Mouse (Mus musculus): ENCODE measurements around the gene Rps17.

Gene Rps17

DNA sequence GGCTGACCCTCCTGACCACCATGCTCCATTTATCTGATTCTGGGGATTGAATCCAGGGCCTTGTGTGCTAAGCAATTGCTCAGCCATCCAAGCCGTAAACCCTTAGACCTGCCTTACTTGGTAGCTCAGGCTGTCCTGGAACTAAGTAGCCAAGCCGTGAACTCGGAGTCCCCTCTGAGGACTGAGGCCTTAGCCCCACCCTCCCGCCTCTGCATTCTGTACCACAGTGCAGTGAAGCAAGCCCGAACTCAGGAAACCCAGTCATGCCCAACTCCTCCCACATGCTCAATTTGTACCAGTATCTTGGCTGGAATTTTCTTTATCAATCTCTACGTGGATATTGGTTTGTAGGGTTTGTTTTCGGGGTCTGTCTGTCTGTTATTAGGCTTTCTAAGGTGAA lies 13.2 kb downstream of the Rps17 start:
- DNase-seq (ENCODE audit: low spot score), result no peak

GRCm38 (mm10) chr7:81330767-81331166 lies 14.3 kb downstream of the Rps17 start:
- DNase-seq (ENCODE audit: low spot score), result no peak

DNA sequence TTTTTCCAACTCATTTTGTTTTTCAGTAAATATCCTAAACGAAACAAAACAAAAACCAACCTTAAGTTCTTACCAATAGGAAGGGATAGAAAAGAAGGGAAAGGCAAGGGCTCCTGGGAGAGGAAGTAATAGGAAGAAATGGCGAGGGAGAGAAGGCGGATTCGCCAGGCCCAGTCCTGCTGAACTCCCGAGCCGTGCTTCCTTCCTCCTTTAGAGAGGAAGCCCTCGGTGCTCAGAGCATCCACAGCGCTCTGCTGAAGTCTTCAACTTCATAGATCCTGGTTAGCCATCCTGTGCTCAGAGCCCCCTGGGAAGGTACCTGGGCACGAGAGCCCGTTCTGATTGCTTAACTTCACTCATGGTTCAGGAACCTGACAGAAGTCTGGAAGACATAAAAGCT lies 17.4 kb downstream of the Rps17 start:
- DNase-seq (ENCODE audit: low spot score), result no peak

DNA sequence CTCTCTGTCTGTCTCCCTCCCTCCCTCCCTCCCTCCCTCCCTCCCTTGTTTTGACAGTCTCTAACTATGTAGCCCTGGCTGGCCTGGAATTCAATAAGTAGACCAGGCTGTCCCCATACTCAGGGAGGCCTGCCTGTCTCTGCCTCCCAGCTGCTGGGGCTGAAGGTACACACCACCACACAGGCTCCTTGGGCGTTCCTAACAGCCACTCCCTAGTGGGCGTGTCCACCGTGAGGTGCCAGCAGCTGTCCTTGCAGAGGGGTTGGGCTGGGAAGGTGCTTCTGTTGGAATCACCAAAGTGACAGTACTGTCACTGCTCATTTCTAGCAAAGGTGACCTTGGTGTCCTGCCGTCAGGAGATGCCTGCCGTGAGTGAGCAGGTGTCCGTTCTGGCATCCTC lies 18.2 kb downstream of the Rps17 start:
- no peak for DNase-seq (ENCODE audit: low spot score)

GRCm38 (mm10) chr7:81326043-81326442 lies 19.0 kb downstream of the Rps17 start:
- no peak for DNase-seq (ENCODE audit: low spot score)

GRCm38 (mm10) chr7:81321776-81322175 lies 23.3 kb downstream of the Rps17 start:
- DNase-seq (ENCODE audit: low spot score), result no peak

GRCm38 (mm10) chr7:81319749-81320148 lies 25.3 kb downstream of the Rps17 start:
- DNase-seq (ENCODE audit: low spot score), result no peak

DNA sequence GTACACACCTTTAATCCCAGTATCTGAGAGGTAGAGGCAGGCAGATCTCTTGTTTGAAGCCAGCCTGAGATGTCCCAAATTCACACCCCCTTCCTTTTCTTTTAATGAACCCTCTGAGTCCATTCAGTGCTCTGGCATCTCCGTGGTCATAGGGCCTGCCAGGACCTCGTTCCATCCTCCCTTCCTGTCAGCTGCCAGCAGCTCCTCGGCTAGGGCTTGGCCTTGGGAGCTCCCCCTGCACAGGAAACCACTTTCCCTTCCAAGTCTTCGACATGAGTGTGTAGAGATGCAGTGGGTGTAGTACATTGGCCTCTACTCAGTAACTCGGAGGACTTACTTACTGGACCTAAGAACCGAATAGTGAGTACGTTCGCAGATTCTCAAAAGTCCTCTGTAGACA lies 29.5 kb downstream of the Rps17 start:
- DNase-seq (ENCODE audit: low spot score), result no peak

DNA sequence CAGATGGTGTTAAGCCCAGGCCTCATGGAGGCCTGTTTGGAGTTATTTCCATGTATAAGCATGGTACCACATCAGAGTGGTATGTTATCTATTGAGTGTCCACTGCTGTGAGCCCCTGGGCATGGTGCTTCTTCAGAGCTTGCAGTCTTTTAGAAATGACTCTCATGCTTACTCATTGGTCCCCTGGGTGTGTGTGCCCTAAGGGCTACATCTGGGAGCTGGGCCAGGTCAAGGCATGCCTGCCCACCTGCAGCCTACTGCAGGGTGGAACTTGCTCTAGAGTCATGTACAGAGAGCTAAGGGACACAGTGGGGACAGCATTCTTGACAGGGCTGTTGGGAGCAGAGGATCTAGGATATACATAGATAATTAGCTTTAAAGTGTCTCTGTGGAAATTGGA lies 33.5 kb downstream of the Rps17 start:
- no peak for DNase-seq (ENCODE audit: low spot score)

GRCm38 (mm10) chr7:81311130-81311529 lies 33.9 kb downstream of the Rps17 start:
- no peak for DNase-seq (ENCODE audit: low spot score)

DNA sequence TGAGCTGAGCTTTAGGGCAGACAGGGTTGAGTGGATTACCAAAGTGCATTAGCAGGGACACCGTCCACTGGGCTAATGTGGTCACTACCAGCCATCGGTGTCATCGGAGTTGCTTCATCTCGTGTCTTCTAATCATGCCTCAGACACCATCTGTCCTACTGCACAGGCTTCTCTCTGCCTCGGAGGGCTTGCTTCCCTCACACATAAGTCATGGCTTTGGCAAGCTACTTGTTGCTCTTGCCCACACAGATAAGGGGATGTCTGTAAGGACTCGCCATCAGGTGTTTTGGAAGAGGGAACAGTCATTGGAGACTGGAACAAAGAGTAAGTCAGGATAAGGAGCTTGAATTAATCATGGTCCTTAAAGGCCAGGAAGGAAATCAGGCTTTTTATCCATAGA lies 35.8 kb downstream of the Rps17 start:
- DNase-seq (ENCODE audit: low spot score), result no peak

GRCm38 (mm10) chr7:81307735-81308134 lies 37.3 kb downstream of the Rps17 start:
- no peak for DNase-seq (ENCODE audit: low spot score)

DNA sequence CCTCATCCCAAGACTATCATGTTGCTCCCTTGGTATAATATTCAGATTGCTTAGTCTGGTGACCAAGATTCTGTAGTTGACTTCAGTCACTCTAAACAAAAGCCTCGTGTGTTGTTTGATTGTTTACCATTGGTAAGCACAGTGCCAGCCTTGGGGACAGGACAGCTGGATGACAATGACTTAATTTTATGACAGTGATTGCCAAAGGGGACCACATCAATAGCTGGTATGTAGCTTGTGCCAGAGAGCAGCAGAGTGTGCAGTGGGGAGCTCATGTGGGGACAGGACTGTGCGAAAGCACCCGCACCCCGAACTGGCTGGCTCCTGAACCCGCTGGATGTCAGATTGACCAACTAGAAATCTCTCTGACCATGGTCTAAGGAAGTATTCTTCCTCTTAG lies 40.4 kb downstream of the Rps17 start:
- no peak for DNase-seq (ENCODE audit: low spot score)

DNA sequence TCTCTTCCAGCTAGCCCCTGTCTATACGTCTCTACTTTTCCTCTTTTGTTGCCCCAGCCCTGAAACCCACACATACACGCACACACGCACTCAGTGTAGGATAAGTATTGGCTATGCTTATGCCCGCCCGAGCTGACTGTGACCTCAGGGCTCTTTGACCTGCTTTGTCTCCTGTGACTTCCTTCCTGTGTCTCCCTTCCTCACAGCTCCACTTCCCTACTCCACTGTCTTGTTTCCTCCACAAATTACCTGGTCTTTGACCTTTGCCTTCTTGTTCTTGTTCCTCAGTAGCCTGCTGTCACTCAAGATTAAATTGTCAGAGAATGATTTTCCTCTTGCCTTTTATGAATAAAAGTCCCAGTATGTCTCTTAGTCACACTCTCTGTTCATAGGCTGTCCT lies 41.0 kb downstream of the Rps17 start:
- DNase-seq (ENCODE audit: low spot score), result no peak

DNA sequence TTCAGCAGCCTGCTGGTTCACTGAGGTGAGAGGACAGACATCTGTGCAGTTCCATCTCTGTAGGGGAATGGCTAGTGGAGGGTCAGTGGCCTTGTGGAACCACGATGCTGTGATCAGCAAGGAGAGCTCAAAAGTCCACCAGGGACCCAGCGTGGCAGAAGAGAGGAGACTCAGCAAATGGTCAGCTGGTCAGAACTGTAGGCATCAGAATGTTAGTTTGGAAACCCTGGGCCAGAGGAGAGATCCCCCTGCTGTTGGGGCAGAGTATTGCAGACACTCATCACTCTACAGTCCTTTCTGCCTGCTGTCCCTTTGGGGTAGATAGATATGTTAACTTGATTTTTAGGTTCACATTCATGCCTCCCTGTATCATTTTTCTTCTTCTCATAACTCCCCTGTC lies 41.4 kb downstream of the Rps17 start:
- no peak for DNase-seq (ENCODE audit: low spot score)

- no peak for DNase-seq (ENCODE audit: low spot score)
Observed at GRCm38 (mm10) chr7:81301323-81301722, 43.7 kb downstream of the Rps17 start.

DNA sequence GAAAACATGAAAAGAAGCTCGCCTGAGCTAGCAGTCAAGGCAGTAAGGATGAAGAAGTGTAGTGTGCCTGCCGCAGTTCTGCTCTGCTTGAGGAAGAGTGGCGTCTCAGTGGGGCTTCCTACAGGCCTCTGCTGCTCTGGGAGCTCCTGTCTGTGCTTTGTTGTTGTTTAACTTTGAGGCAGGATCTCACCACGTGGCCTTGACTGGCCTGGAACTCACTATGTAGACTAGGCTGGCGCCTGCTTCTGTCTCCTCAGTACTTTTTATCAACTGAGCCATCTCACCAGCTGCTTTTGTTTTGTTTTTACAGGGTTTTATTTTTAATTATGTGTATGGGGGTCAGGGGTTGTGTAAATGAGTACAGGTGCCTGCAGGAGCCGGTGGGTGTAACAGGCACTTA lies 46.8 kb downstream of the Rps17 start:
- DNase-seq (ENCODE audit: low spot score), result no peak

DNA sequence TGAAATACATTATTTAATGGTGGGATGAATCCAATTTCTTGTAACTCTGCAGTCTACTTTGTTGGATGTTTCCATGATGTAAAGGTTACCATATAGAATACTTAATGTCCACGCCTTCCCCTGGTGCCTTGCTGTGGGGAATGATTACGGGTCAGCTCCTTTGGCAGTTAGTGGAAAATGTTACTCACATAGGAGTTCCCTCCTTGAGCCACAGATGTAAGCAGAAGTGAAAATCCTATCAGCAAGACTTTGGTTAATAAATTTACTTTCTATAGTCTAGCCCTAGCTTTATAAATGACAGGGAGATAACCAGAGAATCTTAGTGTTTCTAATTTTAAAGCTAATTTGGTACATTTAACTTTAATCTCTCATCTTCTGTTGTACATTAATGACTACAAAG lies 49.9 kb downstream of the Rps17 start:
- DNase-seq (ENCODE audit: low spot score), result no peak
